Mouse (Mus musculus): ENCODE results near the gene Leo1.
A peak's percentile ranks its signal among the peaks of the same experiment; 100 is the strongest.
"Not testable (repeated sequence)": the region's sequence is repeated elsewhere in the genome, so short reads cannot be mapped to it uniquely, and the experiment has no call there.

Leo1 gene

GRCm38 (mm10) chr9:75425796-75426391 is 15.4 kb upstream of the Leo1 start:
- no peak for DNase-seq (ENCODE audit: low spot score)

- no peak for DNase-seq (ENCODE audit: low spot score)
These were observed 13.7 kb upstream of the Leo1 start for GRCm38 (mm10) chr9:75427366-75428273.

GRCm38 (mm10) chr9:75428274-75428600 is 13.1 kb upstream of the Leo1 start:
- DNase-seq (ENCODE audit: low spot score): no peak

- no peak for DNase-seq (ENCODE audit: low spot score)
These were observed 12.3 kb upstream of the Leo1 start for GRCm38 (mm10) chr9:75429040-75429439.

GRCm38 (mm10) chr9:75429657-75430056 is 11.7 kb upstream of the Leo1 start:
- DNase-seq (ENCODE audit: low spot score): no peak

- DNase-seq (ENCODE audit: low spot score): no peak
These were observed 10.3 kb upstream of the Leo1 start for GRCm38 (mm10) chr9:75430822-75431621.

- DNase-seq (ENCODE audit: low spot score): no peak
These were observed 8.6 kb upstream of the Leo1 start for GRCm38 (mm10) chr9:75432694-75433093.

GRCm38 (mm10) chr9:75434172-75434793 is 7.0 kb upstream of the Leo1 start:
- peak; percentile 75 for DNase-seq (ENCODE audit: low spot score)

- DNase-seq (ENCODE audit: low spot score): no peak
These were observed 6.5 kb upstream of the Leo1 start for GRCm38 (mm10) chr9:75434872-75435271.

GRCm38 (mm10) chr9:75435291-75435690 is 6.0 kb upstream of the Leo1 start:
- no peak for DNase-seq (ENCODE audit: low spot score)

- peak; percentile 91 for DNase-seq (ENCODE audit: low spot score)
These were observed 5.4 kb upstream of the Leo1 start for GRCm38 (mm10) chr9:75435918-75436317.

- peak; percentile 56 for DNase-seq (ENCODE audit: low spot score)
These were observed 3.5 kb upstream of the Leo1 start for GRCm38 (mm10) chr9:75437653-75438385.

GRCm38 (mm10) chr9:75441691-75442131 is 387 bp downstream of the Leo1 start:
- no peak for DNase-seq (ENCODE audit: low spot score)

GRCm38 (mm10) chr9:75444981-75445380 is 3.7 kb downstream of the Leo1 start:
- no peak for DNase-seq (ENCODE audit: low spot score)

- not testable (repeated sequence) for DNase-seq (ENCODE audit: low spot score)
These were observed 5.2 kb downstream of the Leo1 start for GRCm38 (mm10) chr9:75446574-75446973.

- no peak for DNase-seq (ENCODE audit: low spot score)
These were observed 6.7 kb downstream of the Leo1 start for GRCm38 (mm10) chr9:75448021-75448420.

GRCm38 (mm10) chr9:75453994-75454393 is 12.7 kb downstream of the Leo1 start:
- no peak for DNase-seq (ENCODE audit: low spot score)

GRCm38 (mm10) chr9:75455684-75456083 is 14.4 kb downstream of the Leo1 start:
- no peak for DNase-seq (ENCODE audit: low spot score)

- no peak for DNase-seq (ENCODE audit: low spot score)
These were observed 21.8 kb downstream of the Leo1 start for GRCm38 (mm10) chr9:75463050-75463660.

GRCm38 (mm10) chr9:75465856-75466255 is 24.5 kb downstream of the Leo1 start:
- DNase-seq (ENCODE audit: low spot score): no peak

- DNase-seq (ENCODE audit: low spot score): peak; percentile 10
These were observed 25.3 kb downstream of the Leo1 start for GRCm38 (mm10) chr9:75466641-75467040.
